Mouse (Mus musculus) small intestine, adult 10 weeks (tissue): ENCODE results near the gene Klc2. TPM values are rescaled to one million over a fixed set of nuclear protein-coding genes. Genes with fewer than 3 reads are reported as not detected.

ENCODE experiments used
- polyA plus RNA-seq: library from polyadenylated mRNA; stranded (reverse); fragments of 350-450 nt; fragmentation: Illumina TruSeq; extraction: RNeasy Lipid Tissue Mini Kit (QIAGEN cat#74804); gene quantifications from one replicate; pipeline ENCODE4 v1.2.3, GENCODE M21; 2014; ENCODE audit warnings: low replicate concordance

Klc2 gene
- not detected for polyA plus RNA-seq

DNA sequence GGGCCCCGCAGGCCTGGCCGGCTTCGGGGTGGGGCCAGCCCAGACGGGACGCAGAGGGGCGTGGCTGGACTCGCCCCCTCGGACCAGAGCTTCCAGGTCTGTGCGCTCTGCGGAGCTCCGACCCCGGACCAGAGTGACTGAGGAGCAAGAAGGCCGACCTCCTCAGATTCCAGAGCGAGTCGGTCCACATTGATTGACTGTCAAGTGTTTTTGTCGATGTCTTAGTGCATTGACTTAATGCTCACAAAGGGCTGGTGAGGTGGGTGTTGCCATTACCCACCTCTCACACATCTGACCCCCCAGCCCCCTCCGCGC is at the start of gene Klc2:
Klc2 (minus strand) TSS at position 177 of the 315 bp plus-strand sequence.

DNA sequence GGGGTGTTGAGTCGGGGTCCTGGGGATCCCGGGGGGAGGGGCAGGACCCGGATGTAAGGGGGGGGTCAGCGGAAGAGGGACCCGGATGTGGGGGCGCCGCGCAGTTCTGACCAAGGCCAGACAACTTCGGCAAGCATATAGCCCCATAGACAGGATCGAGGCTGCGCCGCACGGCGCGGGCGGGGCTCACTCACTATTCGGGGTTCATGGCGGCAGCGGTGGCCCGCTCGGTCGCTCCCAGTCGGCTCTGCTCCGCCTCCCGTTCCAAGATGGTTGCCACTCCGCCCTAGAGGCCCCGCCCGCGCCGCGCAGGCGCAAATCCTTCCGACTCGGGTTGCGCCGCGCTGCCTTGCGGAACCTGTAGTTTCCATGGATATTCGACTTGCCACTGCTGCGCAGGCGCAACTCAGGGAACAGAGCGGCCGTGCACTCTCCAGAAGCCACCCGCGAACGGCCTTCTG is 11.6 kb downstream of the Klc2 start, which contains the start of gene Rab1b:
Rab1b (minus strand) TSS at position 342 of the 461 bp plus-strand sequence.

DNA sequence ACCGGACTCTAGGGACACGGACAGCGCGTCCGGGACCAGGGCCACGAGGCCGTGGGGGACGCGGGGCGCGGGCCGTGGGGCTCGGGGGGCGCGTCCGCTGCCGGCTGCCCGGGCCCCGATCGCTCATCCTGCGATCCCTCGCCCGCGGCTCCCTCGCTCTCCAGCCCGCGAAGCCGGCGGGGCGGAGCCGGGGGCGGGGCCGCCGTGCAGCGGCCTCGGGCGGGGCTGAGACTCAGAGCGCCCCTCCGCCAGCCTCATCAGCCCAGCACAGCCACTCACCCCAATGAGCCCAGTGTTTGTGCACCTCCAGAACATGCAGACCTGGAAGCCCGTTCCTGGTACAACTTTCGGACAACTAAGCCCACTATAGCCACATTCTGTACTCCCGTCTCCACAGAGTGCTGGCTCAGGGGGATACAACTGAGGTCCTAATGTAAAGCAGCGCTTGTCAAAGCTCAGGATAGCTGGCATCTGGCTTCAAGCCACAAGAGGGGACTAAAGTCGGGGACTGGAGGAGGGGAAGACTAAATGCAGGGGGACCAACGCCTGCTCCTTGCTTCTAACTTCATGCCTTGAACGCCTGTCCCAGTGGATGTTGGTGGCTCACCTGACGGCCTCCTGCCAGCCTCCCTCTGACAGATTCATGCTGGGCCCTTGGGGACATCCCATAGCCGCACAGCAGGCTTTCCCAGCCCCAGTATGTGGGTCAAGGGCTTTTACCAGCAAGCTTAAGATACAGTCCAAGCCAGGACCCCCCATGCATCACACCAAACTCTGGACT is 19.8 kb downstream of the Klc2 start, which contains the start of gene Cnih2:
Cnih2 (minus strand) TSS at position 159 of the 781 bp plus-strand sequence.

DNA sequence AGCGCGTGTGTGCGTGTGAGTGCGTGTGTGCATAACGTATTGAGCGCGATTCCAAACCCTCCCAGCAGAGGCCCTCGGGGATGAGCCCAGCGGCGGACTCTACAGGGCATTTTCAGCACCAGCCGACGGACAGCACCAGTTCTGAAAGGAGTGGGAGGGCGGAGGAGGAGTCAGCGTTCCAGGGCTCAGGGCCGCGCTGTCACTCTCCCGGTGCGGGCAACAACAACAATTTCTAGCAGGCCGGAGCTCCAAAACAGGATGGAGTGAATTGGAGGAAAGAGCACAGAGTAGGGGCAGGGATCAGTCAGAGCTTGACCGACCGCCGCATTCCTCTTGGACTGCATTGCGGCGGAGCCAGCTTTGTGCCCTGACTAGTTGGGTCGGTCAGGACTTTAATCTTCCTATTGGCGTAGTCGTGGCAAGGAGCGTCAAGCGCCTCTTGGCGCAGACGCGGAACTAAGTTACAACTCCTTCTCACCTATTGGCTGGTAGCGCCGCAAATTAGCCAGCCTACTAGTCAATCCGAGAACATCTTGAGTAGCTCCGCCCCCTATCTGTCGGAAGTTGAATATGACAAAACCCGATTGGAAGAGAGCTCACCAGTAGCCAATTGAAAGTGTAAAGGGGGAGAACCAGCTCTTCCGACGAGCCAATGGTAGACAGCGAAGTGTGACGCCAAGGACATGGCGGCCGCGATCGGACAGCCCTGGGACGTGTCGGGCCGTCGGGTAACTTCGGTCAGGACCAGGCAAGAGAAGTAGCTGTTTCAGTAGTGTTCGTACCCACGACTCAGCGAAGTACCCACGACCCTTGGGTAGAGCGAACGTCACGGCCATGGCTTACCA is 30.3 kb downstream of the Klc2 start, which contains the start of gene Yif1a:
Yif1a (plus strand) TSS at position 655 of the 845 bp plus-strand sequence.

DNA sequence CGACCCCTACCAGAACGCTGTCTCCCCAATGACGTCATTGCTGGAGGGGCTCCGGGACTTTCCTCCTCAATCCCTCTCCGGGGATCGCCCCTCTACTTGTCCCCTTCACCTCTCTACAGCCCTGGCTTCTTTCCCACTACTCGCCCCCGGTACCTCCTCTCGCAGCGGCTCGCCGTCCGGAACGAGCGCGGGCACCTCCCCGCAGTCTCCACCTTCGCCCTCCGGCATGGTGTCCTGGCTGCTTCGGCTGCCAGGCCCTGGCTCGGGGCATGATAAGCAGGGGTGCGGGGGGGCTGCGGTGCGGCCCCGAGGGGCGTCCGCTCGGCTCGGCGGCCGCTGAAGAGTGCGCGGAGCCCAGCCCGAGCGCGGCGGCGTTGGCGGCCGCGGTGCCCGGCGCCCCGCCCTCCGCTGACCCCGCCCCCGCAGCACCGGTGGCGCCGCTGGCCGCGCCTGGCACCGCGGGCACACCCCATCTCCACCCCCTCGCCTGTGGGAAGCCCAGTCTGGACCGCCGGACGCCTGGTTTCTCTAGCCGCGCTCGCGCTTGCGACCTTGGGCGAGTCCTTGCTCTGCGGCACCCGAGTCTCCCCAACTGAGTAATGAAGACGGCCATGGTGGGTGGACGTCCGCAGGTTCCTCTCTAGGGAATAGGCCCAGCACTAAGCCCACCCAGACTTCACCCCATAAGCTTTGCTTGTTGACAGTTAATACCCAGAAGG is 33.1 kb downstream of the Klc2 start, which contains the start of gene Tmem151a:
Tmem151a (minus strand) TSS at position 387 of the 719 bp plus-strand sequence.

DNA sequence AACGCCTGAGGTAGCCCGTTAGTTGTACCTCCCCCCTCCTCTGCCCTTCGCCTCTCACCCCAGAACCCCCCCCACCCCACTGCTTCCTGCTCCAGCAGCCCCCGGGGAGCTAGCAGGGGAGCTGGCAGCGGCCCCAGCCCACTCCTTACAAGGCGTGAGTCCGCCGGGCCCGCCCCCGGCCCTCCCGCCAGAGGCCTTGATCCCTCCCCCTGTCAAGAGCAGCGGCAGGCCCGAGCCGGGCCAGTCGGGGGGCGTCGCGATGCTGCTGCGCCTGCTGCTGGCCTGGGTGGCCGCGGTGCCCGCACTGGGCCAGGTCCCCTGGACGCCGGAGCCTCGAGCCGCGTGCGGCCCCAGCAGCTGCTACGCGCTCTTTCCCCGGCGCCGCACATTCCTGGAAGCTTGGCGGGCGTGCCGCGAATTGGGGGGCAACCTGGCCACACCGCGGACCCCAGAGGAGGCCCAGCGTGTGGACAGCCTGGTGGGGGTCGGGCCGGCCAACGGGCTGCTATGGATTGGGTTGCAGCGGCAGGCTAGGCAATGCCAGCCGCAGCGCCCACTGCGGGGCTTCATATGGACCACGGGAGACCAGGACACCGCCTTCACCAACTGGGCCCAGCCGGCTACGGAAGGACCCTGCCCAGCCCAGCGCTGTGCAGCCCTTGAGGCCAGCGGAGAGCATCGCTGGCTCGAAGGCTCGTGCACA is 50.3 kb downstream of the Klc2 start, which contains the start of gene Cd248:
Cd248 (plus strand) TSS at position 212 of the 703 bp plus-strand sequence.

Other genes with a start within 250 kb of the Klc2 start
- gene Actn3, start 240.7 kb downstream of the Klc2 start, polyA plus RNA-seq, result not detected
- 12.5 TPM for gene Zdhhc24, start 239.9 kb downstream of the Klc2 start, polyA plus RNA-seq
- 0.63 TPM for gene Bbs1, start 211.9 kb downstream of the Klc2 start, polyA plus RNA-seq
- 1.7 TPM for gene Dpp3, start 190.3 kb downstream of the Klc2 start, polyA plus RNA-seq
- 0.30 TPM for gene Peli3, start 175.4 kb downstream of the Klc2 start, polyA plus RNA-seq
- 11.4 TPM for gene Mrpl11, start 156.4 kb downstream of the Klc2 start, polyA plus RNA-seq
- not detected for gene Npas4, start 128.2 kb downstream of the Klc2 start, polyA plus RNA-seq
- not detected for gene Slc29a2, start 94.7 kb downstream of the Klc2 start, polyA plus RNA-seq
- gene B4gat1, start 79.7 kb downstream of the Klc2 start, polyA plus RNA-seq, result 7.2 TPM
- gene AC124502.3, start 79.7 kb downstream of the Klc2 start, polyA plus RNA-seq, result 0.30 TPM
- gene Brms1, start 77.2 kb downstream of the Klc2 start, polyA plus RNA-seq, result not detected
- gene Rin1, start 68.1 kb downstream of the Klc2 start, polyA plus RNA-seq, result 0.26 TPM
- not detected for gene Cd248, start 50.5 kb downstream of the Klc2 start, polyA plus RNA-seq
- not detected for gene Tmem151a, start 33.0 kb downstream of the Klc2 start, polyA plus RNA-seq
- gene Yif1a, start 30.0 kb downstream of the Klc2 start, polyA plus RNA-seq, result 21.1 TPM
- not detected for gene Cnih2, start 20.0 kb downstream of the Klc2 start, polyA plus RNA-seq
- gene Rab1b, start 11.5 kb downstream of the Klc2 start, polyA plus RNA-seq, result 0.67 TPM
- gene Pacs1, start 154.6 kb upstream of the Klc2 start, polyA plus RNA-seq, result 0.74 TPM
- gene Sf3b2, start 176.9 kb upstream of the Klc2 start, polyA plus RNA-seq, result 25.7 TPM
- gene Gal3st3, start 179.8 kb upstream of the Klc2 start, polyA plus RNA-seq, result not detected
- not detected for gene Catsper1, start 217.2 kb upstream of the Klc2 start, polyA plus RNA-seq
- 1.3 TPM for gene Cst6, start 231.0 kb upstream of the Klc2 start, polyA plus RNA-seq
- gene Eif1ad, start 248.2 kb upstream of the Klc2 start, polyA plus RNA-seq, result 18.5 TPM
- 4.5 TPM for gene Banf1, start 248.6 kb upstream of the Klc2 start, polyA plus RNA-seq